Comparison of ENCODE assay signal across 8 mouse cellular contexts in genomic region chr3:101379789-101380188, GRCm38 (mm10). TPM values are rescaled to one million over a fixed set of nuclear protein-coding genes. Genes with fewer than 3 reads are reported as not detected.
DNase-seq lines count a peak whose midpoint lies in the region; ATAC-seq lines count a peak whose summit lies in the region.

No protein-coding gene starts in this region.

- DNase-seq in kidney, adult 11 months: no peak
- peak; percentile 76 for DNase-seq in layer of hippocampus, adult 9-11 months
- DNase-seq in embryo, embryonic 9.5 days (ENCODE audit: extremely low spot score): no peak
- no peak for DNase-seq in spleen, postnatal 4 days (ENCODE audit: low spot score in 2 of 2)

- ATAC-seq in kidney, embryonic 14.5 days (ENCODE audit: low FRiP score, low TSS enrichment): no peak
- ATAC-seq in embryonic facial prominence, embryonic 12.5 days (ENCODE audit: insufficient number of reproducible peaks, insufficient read depth, low FRiP score, low TSS enrichment): no peak
- ATAC-seq in heart, embryonic 12.5 days (ENCODE audit: insufficient number of reproducible peaks, low FRiP score): no peak
- no peak for ATAC-seq in midbrain, embryonic 13.5 days

- H3K4me1 ChIP-seq in kidney, embryonic 14.5 days (ENCODE audit: control insufficient read depth, insufficient read depth, low read length): peaks cover 33% of the 10 kb centered on the region
- H3K4me1 ChIP-seq in embryonic facial prominence, embryonic 12.5 days: peaks cover 64% of the 10 kb centered on the region
- H3K4me1 ChIP-seq in heart, embryonic 12.5 days (replicated peaks): peaks cover 56% of the 10 kb centered on the region
- H3K4me1 ChIP-seq in midbrain, embryonic 13.5 days (replicated peaks): peaks cover 67% of the 10 kb centered on the region

- H3K36me3 ChIP-seq in kidney, embryonic 14.5 days (ENCODE audit: control insufficient read depth, insufficient read depth, low read length): no peaks in the 10 kb centered on the region
- no peaks in the 10 kb centered on the region for H3K36me3 ChIP-seq in embryonic facial prominence, embryonic 12.5 days
- H3K36me3 ChIP-seq in heart, embryonic 12.5 days: no peaks in the 10 kb centered on the region
- H3K36me3 ChIP-seq in midbrain, embryonic 13.5 days: no peaks in the 10 kb centered on the region

- H3K4me3 ChIP-seq in kidney, embryonic 14.5 days (ENCODE audit: low read length): no peak overlapping the region
- H3K4me3 ChIP-seq in embryonic facial prominence, embryonic 12.5 days: peak overlapping the region; percentile 88
- H3K4me3 ChIP-seq in heart, embryonic 12.5 days: peak overlapping the region; percentile 84
- H3K4me3 ChIP-seq in midbrain, embryonic 13.5 days (replicated peaks): peak overlapping the region; percentile 62

- H3K9ac ChIP-seq in kidney, embryonic 14.5 days (ENCODE audit: low read depth, low read length): peak overlapping the region; percentile 34; the same call in 1 of the 2 replicates
- H3K9ac ChIP-seq in embryonic facial prominence, embryonic 12.5 days: peak overlapping the region; percentile 49
- peak overlapping the region; percentile 95; the same call in 1 of the 2 replicates for H3K9ac ChIP-seq in heart, embryonic 12.5 days
- H3K9ac ChIP-seq in midbrain, embryonic 13.5 days (replicated peaks): peak overlapping the region; percentile 93

- no peak overlapping the region for H3K27ac ChIP-seq in kidney, embryonic 14.5 days (ENCODE audit: low read depth, low read length)
- peak overlapping the region; percentile 54 for H3K27ac ChIP-seq in embryonic facial prominence, embryonic 12.5 days
- no peak overlapping the region for H3K27ac ChIP-seq in heart, embryonic 12.5 days (ENCODE audit: poor library complexity, severe bottlenecking)
- H3K27ac ChIP-seq in midbrain, embryonic 13.5 days: peak overlapping the region; percentile 21; the same call in 1 of the 2 replicates

- no peaks in the 10 kb centered on the region for H3K9me3 ChIP-seq in kidney, embryonic 14.5 days (ENCODE audit: control insufficient read depth, low read length)
- no peaks in the 10 kb centered on the region for H3K9me3 ChIP-seq in embryonic facial prominence, embryonic 12.5 days
- no peaks in the 10 kb centered on the region for H3K9me3 ChIP-seq in heart, embryonic 12.5 days (replicated peaks)
- H3K9me3 ChIP-seq in midbrain, embryonic 13.5 days: no peaks in the 10 kb centered on the region

- H3K4me2 ChIP-seq in kidney, embryonic 14.5 days (replicated peaks; ENCODE audit: low read depth, low read length): no peak overlapping the region; the same call in 1 of the 2 replicates
- H3K4me2 ChIP-seq in embryonic facial prominence, embryonic 12.5 days (replicated peaks): peak overlapping the region; percentile 82
- peak overlapping the region; percentile 94 for H3K4me2 ChIP-seq in heart, embryonic 12.5 days
- peak overlapping the region; percentile 76 for H3K4me2 ChIP-seq in midbrain, embryonic 13.5 days (replicated peaks)

- WGBS in kidney, embryonic 14.5 days: 35% methylated on average over 4 of the region's 4 CpGs
- 14% methylated on average over 4 of the region's 4 CpGs for WGBS in embryonic facial prominence, embryonic 12.5 days
- WGBS in heart, embryonic 12.5 days: 22% methylated on average over 4 of the region's 4 CpGs
- 20% methylated on average over 4 of the region's 4 CpGs for WGBS in midbrain, embryonic 13.5 days

- H3K27me3 ChIP-seq in kidney, embryonic 14.5 days (ENCODE audit: control insufficient read depth, insufficient read depth, low read length): no peaks in the 10 kb centered on the region
- H3K27me3 ChIP-seq in embryonic facial prominence, embryonic 12.5 days: no peaks in the 10 kb centered on the region
- no peaks in the 10 kb centered on the region for H3K27me3 ChIP-seq in heart, embryonic 12.5 days (replicated peaks)
- H3K27me3 ChIP-seq in midbrain, embryonic 13.5 days: no peaks in the 10 kb centered on the region

RNA-seq across cellular contexts. Expression of gene Igsf3, which starts 2.9 kb away (rescaled TPM):
- polyA plus RNA-seq in kidney, embryonic 14.5 days (2014; fragmentation: Nextera tagmentation; extraction: Ambion mirVana): 15.1 and 16.9 TPM in 2 replicates
- 92.3 and 93.3 TPM in 2 replicates for polyA plus RNA-seq in embryonic facial prominence, embryonic 12.5 days (2016; fragmentation: Nextera tagmentation; extraction: Ambion mirVana)
- polyA plus RNA-seq in heart, embryonic 12.5 days (2016; fragmentation: Nextera tagmentation; extraction: Ambion mirVana): 46.6 and 46.8 TPM in 2 replicates
- polyA plus RNA-seq in midbrain, embryonic 13.5 days (2015; fragmentation: Nextera tagmentation; extraction: Ambion mirVana): 75.5 and 79.1 TPM in 2 replicates

Comparison
In these comparisons a context has a peak if more than half of its experiments do, and no peak if none do; other contexts are left out.
1. H3K27ac ChIP-seq: peak in embryonic facial prominence, embryonic 12.5 days (single experiment) and midbrain, embryonic 13.5 days (single experiment); none in kidney, embryonic 14.5 days (single experiment) and heart, embryonic 12.5 days (single experiment).
2. H3K9ac ChIP-seq: peak in every context shown above with its lines; median percentile 95 in heart, embryonic 12.5 days; 93 in midbrain, embryonic 13.5 days; 49 in embryonic facial prominence, embryonic 12.5 days; 34 in kidney, embryonic 14.5 days.